Mouse (Mus musculus): ENCODE results near the gene Tmem206.

- TF ChIP-seq GATA1 (IDR thresholded peaks at IDR 0.05; ENCODE audit: low read length): no peak
- no peak for TF ChIP-seq TAL1 (IDR thresholded peaks at IDR 0.05; ENCODE audit: low read length)
These were observed 1.5 kb downstream of the Tmem206 start for GRCm38 (mm10) chr1:191327258-191327657.
